Mouse (Mus musculus) liver, adult 2 months (tissue): ENCODE measurements around the gene Ldlrap1.

Experiments
- CTCF ChIP-seq: fragments of 200-500 bp; IDR thresholded peaks from 2 replicates; pipeline ENCODE4 v1.5.1; 2011; ENCODE audit warnings: low read depth, low read length, control low read depth
- POLR2A ChIP-seq: fragments of 200-500 bp; IDR thresholded peaks from 2 replicates; pipeline ENCODE4 v1.6.1; 2011; ENCODE audit warnings: low read length, control low read depth; ENCODE audit not compliant: insufficient read depth; ENCODE audit errors: extremely low read depth

- TF ChIP-seq CTCF, result no peak
- no peak for TF ChIP-seq POLR2A
Measured at GRCm38 (mm10) chr4:134800693-134801092, 32.9 kb upstream of the Ldlrap1 start.
